Mouse (Mus musculus): ENCODE data around the gene Sell. TPM values are rescaled to one million over a fixed set of nuclear protein-coding genes. Genes with fewer than 3 reads are reported as not detected.
"Not testable (repeated sequence)": the region's sequence is repeated elsewhere in the genome, so short reads cannot be mapped to it uniquely, and the experiment has no call there.

Sell gene
- polyA plus RNA-seq (2015; fragmentation: Nextera tagmentation; extraction: Ambion mirVana) = 0.32 TPM in 1 of 2 replicates, not detected in the other

DNA sequence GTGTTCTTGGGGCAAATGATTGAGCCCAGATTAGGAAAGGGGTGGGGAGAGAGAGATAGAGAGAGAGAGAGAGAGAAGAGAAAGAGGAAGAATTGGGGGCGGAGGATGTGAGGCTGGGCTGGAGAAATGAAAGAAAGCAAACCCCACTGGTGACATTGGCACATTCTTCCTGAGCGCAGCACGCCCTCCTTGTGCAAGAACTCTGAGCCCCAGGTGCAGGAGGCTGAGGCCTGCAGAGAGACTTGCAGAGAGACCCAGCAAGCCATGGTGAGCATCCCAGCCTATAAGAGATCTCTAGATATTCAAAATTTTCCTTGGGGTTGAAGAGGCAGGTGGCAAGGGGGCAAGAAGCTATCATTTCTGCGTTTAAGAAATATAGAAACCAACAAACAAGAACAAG, at the start of gene Sell:
TSS of gene Sell (plus strand) at position 58 of the 400 bp plus-strand sequence.
- Histone ChIP-seq H3K4me2 (replicated peaks) (no peak within 1 kb of the TSS), H3K27me3 (no peaks in the 10 kb centered on the region), H3K9me3 (no peaks in the 10 kb centered on the region), H3K36me3 (no peaks in the 10 kb centered on the region), H3K4me3 (no peak within 1 kb of the TSS), H3K4me1 (no peaks in the 10 kb centered on the region), H3K27ac (no peak within 1 kb of the TSS), H3K9ac (no peak within 1 kb of the TSS)
- ATAC-seq (ENCODE audit: low FRiP score, low read depth) = no peak
- 72% methylated on average over 4 of the region's 4 CpGs for WGBS

DNA sequence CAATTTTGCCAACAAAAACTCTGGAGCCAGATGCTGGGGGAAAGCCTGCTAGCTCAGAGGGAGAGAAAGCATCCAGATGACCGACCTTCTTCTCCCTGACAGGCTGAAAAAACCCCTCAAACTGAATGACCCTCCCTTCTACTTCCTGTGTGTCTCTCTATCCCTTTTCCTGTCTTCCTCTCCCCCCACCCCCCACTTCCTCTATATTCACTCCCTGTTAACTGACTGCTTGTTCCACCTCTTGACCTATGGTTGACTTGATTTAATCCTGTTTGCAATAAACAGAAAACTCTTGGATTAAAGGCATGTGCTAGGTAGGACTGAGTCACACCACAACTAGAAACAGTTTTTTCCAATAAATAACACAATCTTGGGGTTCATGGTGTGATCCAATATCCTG, 47.2 kb upstream of the Sell start:
- WGBS = 45% methylated on average over 1 of the region's 1 CpGs
- Histone ChIP-seq H3K9me3 (no peaks in the 10 kb centered on the region), H3K27me3 (no peaks in the 10 kb centered on the region), H3K9ac (no peak overlapping the region), H3K27ac (no peak overlapping the region), H3K4me1 (no peaks in the 10 kb centered on the region), H3K4me3 (no peak overlapping the region), H3K36me3 (no peaks in the 10 kb centered on the region), H3K4me2 (replicated peaks) (no peak overlapping the region)
- ATAC-seq (ENCODE audit: low FRiP score, low read depth) = no peak

DNA sequence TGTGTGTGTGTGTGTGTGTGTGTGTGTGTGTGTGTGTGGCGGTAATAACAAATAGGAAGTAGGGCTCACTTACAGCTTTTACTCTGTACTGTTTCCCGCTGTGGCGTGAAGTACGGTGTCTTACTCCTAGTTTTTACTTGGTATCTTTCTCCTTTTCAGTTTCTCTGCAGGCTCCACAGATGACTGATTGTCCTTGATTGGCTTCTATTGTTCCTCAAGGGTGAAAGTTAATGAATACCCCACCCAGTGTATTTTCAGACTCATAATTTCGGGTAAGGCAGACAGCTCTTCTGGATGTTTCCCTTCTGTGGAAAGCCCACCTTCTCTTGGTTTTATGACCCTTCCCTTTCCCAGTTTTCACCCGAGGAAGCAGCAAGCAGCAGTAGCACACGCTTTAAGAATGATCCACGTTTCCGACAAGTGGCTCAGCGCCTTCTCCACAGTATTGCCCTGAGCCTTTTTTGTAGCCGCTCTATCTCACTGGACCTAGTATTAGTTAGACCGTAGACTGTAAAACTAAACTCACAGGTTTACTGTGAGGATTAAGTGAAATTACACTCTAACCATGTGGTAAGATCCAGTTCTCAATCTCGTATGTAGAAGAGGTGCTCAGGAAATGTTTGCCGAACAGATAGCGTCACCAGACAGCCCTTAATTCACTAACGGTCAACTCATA, 43.4 kb upstream of the Sell start:
- H3K9ac ChIP-seq = no peak overlapping the region
- no peak overlapping the region for H3K27ac ChIP-seq
- H3K9me3 ChIP-seq = no peaks in the 10 kb centered on the region
- 81% methylated on average over 16 of the region's 16 CpGs for WGBS
- no peak overlapping the region for H3K4me2 ChIP-seq (replicated peaks)
- no peak for ATAC-seq (ENCODE audit: low FRiP score, low read depth)
- no peak overlapping the region for H3K4me3 ChIP-seq
- H3K4me1 ChIP-seq = no peaks in the 10 kb centered on the region
- no peaks in the 10 kb centered on the region for H3K27me3 ChIP-seq
- H3K36me3 ChIP-seq = no peaks in the 10 kb centered on the region

DNA sequence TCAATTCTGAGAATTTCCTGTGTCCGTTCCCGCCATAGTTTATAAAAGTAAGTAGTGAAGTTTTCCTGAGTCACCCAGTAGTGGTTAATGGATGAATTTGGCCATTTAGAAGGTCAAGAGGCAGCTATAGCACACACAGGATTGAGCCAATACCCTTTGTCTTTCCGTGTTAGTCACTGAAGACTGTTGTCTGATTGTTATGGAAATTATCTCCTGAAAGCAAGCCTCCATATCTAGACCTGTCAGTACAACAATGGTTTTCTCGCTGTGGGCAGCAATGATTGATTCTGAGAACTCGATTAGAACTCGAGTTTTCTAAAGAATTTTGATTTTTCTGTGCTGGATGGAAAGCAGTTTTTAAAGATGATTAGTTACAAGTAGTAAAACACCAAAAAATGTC, 42.0 kb upstream of the Sell start:
- H3K27ac ChIP-seq = no peak overlapping the region
- H3K4me3 ChIP-seq = no peak overlapping the region
- H3K4me2 ChIP-seq (replicated peaks) = no peak overlapping the region
- H3K9me3 ChIP-seq = no peaks in the 10 kb centered on the region
- H3K27me3 ChIP-seq = no peaks in the 10 kb centered on the region
- no peak for ATAC-seq (ENCODE audit: low FRiP score, low read depth)
- 75% methylated on average over 6 of the region's 6 CpGs for WGBS
- H3K9ac ChIP-seq = no peak overlapping the region
- H3K4me1 ChIP-seq = no peaks in the 10 kb centered on the region
- H3K36me3 ChIP-seq = no peaks in the 10 kb centered on the region

DNA sequence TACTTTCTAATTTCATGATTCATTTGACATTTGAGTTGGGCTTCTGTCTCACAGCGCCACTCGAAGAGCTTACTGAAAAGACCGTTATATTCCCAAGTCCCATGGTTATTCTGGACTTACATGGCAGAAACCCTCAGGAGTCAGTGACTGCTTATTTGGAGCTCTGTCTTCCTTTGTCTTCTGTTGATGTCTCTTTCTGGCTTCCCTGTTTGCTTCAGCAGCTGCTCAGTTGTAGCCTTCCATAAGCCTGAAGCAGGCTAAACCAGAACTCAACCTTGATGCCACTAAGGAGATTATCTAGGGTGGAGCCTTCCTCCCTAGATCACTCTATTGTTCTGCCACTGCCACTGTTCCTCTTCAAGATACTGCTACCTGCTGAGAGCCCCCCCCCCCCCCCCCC, 41.0 kb upstream of the Sell start:
- not testable (repeated sequence) for H3K4me2 ChIP-seq (replicated peaks); H3K27me3 ChIP-seq; H3K9me3 ChIP-seq; H3K4me3 ChIP-seq; H3K9ac ChIP-seq; H3K4me1 ChIP-seq; ATAC-seq (ENCODE audit: low FRiP score, low read depth); H3K27ac ChIP-seq; H3K36me3 ChIP-seq
- 90% methylated on average over 3 of the region's 3 CpGs for WGBS

DNA sequence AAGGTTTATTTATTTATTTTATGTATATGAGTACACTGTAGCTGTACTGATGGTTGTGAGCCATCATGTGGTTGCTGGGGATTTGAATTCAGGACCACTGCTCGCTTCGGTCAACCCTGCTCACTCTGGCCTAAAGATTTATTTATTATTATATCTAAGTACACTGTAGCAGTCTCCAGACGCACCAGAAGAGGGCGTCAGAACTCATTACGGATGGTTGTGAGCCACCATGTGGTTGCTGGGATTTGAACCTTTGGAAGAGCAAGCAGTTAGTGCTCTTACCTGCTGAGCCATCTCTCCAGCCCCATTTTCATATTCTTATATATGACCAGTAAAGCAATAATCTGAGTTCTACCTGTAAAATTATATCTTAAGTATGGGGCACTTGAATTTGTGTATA, 39.7 kb upstream of the Sell start:
- 76% methylated on average over 5 of the region's 5 CpGs for WGBS
- not testable (repeated sequence) for H3K4me2 ChIP-seq (replicated peaks); ATAC-seq (ENCODE audit: low FRiP score, low read depth)

DNA sequence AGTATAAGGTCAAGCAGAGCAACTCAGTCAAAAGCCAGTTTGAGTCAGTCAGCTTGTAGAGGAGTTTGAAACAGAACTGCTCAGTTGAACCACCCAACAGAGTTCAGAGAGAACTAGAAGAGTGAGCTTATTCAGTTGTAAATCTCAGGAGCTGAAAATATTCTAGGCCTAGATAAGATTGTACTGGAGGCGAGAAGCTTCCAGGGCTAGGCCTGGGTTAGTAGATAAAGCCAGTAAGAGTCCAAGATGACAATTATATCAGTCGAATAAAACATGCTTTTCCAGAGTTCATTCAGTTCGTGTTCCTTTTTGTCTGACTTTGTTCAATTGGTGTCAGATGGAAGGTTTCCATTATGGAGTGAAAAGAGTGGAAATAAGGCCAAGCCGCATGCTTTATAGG, 36.1 kb upstream of the Sell start:
- 86% methylated on average over 4 of the region's 4 CpGs for WGBS
- H3K4me3 ChIP-seq = no peak overlapping the region
- no peak overlapping the region for H3K9ac ChIP-seq
- H3K27ac ChIP-seq = no peak overlapping the region
- no peak overlapping the region for H3K4me2 ChIP-seq (replicated peaks)
- no peaks in the 10 kb centered on the region for H3K9me3 ChIP-seq
- no peaks in the 10 kb centered on the region for H3K36me3 ChIP-seq
- ATAC-seq (ENCODE audit: low FRiP score, low read depth) = no peak
- no peaks in the 10 kb centered on the region for H3K27me3 ChIP-seq
- no peaks in the 10 kb centered on the region for H3K4me1 ChIP-seq

More for the DNA sequence above, 39.7 kb upstream of the Sell start:
- not testable (repeated sequence) for H3K9me3 ChIP-seq, H3K27ac ChIP-seq, H3K4me3 ChIP-seq, H3K36me3 ChIP-seq, H3K27me3 ChIP-seq, H3K4me1 ChIP-seq, H3K9ac ChIP-seq

DNA sequence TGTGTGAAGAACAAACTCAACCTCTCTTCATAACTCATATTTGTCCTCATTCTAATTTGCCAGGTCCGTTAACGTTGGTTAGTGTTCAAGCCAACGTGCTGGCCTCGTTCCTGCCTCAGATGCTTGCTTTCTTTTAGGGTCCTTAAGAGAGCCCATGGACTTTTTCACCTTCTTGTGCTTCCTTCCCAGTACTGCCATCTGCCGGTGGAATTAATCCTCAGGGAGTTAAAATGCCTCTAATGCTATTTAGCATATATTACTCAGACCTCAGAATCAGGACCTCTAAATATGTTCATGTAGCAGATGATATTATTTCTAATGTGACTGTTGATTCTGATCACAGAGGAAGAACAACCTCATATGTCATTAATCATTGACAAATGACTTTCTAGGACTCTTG, 34.4 kb upstream of the Sell start:
- Histone ChIP-seq H3K4me1 (no peaks in the 10 kb centered on the region), H3K27me3 (no peaks in the 10 kb centered on the region), H3K36me3 (no peaks in the 10 kb centered on the region), H3K27ac (no peak overlapping the region), H3K9ac (no peak overlapping the region), H3K9me3 (no peaks in the 10 kb centered on the region), H3K4me2 (replicated peaks) (no peak overlapping the region), H3K4me3 (no peak overlapping the region)
- WGBS = 58% methylated on average over 5 of the region's 5 CpGs
- ATAC-seq (ENCODE audit: low FRiP score, low read depth) = no peak

DNA sequence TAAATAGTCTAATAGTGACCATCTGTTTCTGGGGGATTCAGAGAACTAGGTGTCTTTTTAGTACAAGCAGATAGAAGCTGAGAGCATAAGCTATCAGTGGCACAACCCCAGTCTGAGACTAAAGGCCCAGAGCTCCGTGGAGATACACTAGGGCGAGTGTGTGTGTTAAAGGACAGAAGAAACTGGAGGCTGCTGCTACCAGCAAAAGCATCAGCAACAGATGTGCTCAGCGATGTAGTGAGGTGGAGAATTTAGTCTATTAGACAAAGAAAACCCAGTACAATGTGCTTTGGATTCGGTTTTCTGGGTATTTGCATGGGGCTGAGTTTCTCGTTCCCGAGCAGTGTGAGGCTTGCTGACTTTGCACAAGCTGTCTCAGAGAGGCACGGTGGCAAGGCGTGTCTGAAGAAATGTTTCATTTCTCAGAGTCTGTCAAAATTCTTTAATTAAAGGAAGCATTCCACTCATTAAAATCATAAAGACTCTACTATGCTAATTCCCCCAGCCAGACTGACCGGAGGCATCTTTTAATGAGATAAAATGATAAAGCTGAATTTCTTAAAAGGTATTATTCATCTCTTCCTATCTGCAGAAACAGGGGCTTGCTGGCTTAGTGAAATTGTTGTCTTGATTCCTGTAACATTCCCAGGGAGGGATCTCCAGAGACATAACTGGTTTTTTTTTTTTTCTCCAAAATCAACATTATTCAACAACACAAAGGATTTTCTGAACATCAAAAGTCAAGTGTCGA, 21.2 kb upstream of the Sell start:
- Histone ChIP-seq H3K9me3 (no peaks in the 10 kb centered on the region), H3K4me3 (no peak overlapping the region), H3K9ac (no peak overlapping the region), H3K27ac (no peak overlapping the region), H3K27me3 (no peaks in the 10 kb centered on the region), H3K4me2 (replicated peaks) (no peak overlapping the region), H3K36me3 (no peaks in the 10 kb centered on the region), H3K4me1 (no peaks in the 10 kb centered on the region)
- no peak for ATAC-seq (ENCODE audit: low FRiP score, low read depth)
- 83% methylated on average over 10 of the region's 10 CpGs for WGBS

DNA sequence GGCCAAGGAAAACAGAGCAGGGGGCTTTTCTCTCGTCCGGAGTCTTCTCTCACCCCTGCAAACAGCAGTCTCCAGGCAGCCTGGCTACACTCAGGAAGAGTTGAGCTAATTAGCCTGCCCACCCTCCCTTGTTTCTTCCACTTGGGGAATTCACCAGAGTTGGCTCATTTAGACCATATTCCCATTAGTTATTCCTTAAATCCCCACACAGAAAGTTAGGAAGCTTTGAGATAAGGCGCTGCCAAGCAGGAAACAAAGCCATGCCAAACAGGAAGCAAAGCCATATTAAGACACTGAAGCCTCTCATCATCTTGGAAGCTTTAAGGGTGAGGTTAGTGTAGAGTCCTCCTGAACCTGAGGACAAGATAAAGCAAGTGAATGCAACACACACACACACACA, 18.2 kb upstream of the Sell start:
- Histone ChIP-seq H3K4me3 (no peak overlapping the region), H3K4me2 (replicated peaks) (no peak overlapping the region), H3K4me1 (no peaks in the 10 kb centered on the region), H3K36me3 (no peaks in the 10 kb centered on the region), H3K27ac (no peak overlapping the region), H3K27me3 (no peaks in the 10 kb centered on the region), H3K9ac (no peak overlapping the region), H3K9me3 (no peaks in the 10 kb centered on the region)
- WGBS = 53% methylated on average over 3 of the region's 3 CpGs
- no peak for ATAC-seq (ENCODE audit: low FRiP score, low read depth)

DNA sequence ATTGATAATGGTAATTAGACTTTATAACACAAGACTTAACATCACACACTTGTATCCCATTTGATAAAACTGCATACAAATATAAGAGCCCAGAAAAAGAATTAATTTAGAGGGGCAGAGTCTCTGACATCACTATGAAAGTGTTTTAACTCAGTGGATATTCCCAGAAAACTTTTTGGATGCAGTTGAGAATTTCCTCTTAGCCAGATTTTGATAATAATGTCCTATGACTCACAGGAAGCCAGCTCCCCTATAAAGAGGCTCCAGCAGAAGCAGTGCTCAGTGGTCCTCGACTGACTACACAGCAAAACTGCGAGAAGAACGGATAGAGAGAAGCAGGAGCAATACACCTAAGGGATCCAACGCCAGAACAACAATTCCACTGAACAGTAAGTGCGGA, 13.8 kb upstream of the Sell start, which contains the start of gene Sele:
TSS of gene Sele (plus strand) at position 301 of the 400 bp plus-strand sequence.
- Histone ChIP-seq H3K27ac (no peak within 1 kb of the TSS), H3K9me3 (no peaks in the 10 kb centered on the region), H3K4me3 (no peak within 1 kb of the TSS), H3K4me2 (replicated peaks) (no peak within 1 kb of the TSS), H3K36me3 (no peaks in the 10 kb centered on the region), H3K27me3 (no peaks in the 10 kb centered on the region), H3K9ac (no peak within 1 kb of the TSS), H3K4me1 (no peaks in the 10 kb centered on the region)
- 80% methylated on average over 5 of the region's 5 CpGs for WGBS
- ATAC-seq (ENCODE audit: low FRiP score, low read depth) = no peak

DNA sequence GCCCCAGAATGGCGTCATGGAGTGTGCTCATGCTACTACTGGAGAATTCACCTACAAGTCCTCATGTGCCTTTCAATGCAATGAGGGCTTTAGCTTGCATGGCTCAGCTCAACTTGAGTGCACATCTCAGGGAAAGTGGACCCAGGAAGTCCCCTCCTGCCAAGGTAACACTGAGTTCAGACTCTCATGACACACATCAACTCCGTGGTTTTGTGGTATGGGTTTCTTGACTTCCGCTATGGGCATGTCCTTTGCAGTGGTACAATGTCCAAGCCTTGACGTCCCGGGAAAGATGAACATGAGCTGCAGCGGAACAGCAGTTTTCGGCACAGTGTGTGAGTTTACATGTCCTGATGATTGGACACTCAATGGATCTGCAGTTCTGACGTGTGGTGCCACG, 8.2 kb upstream of the Sell start:
- no peak overlapping the region for H3K4me3 ChIP-seq
- no peaks in the 10 kb centered on the region for H3K36me3 ChIP-seq
- no peak for ATAC-seq (ENCODE audit: low FRiP score, low read depth)
- no peaks in the 10 kb centered on the region for H3K27me3 ChIP-seq
- no peak overlapping the region for H3K9ac ChIP-seq
- 90% methylated on average over 9 of the region's 9 CpGs for WGBS
- no peak overlapping the region for H3K4me2 ChIP-seq (replicated peaks)
- no peaks in the 10 kb centered on the region for H3K9me3 ChIP-seq
- H3K27ac ChIP-seq = no peak overlapping the region
- no peaks in the 10 kb centered on the region for H3K4me1 ChIP-seq

DNA sequence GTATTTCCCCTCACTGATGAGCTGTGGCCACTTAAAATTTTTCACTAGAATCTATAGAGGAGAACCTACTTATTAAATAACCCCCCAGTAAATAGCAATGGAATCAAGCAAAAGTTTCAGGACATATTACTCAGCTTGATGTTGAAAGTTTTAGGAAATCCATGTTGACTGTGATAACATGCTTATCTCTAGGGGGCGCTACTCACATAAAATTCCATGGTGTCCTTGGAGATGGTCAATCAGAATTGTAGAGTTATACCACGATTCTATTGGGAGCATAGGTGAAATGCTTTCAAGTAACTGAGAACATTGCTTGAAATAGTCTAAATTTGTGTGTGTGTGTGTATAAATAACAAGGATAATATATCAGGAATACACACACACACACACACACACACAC, 7.0 kb upstream of the Sell start:
- Histone ChIP-seq H3K4me3 (no peak overlapping the region), H3K27ac (no peak overlapping the region), H3K36me3 (no peaks in the 10 kb centered on the region), H3K9ac (no peak overlapping the region), H3K4me2 (replicated peaks) (no peak overlapping the region), H3K4me1 (no peaks in the 10 kb centered on the region), H3K9me3 (no peaks in the 10 kb centered on the region), H3K27me3 (no peaks in the 10 kb centered on the region)
- 49% methylated on average over 2 of the region's 2 CpGs for WGBS
- no peak for ATAC-seq (ENCODE audit: low FRiP score, low read depth)

All from limb, embryonic 13.5 days (tissue).